Mouse (Mus musculus) kidney, adult 2 months (tissue): ENCODE measurements at regions not wholly inside any gene's neighbourhood (a gene's known extent, or its start where the extent isn't known, plus 50 kb on each side); places are given as distances from the start of the nearest gene placed in this dataset.

ENCODE experiments used
- CTCF ChIP-seq: fragments of 200-500 bp; conservative IDR thresholded peaks from 2 replicates; pipeline ENCODE4 v1.5.1; 2011; ENCODE audit warnings: low read depth, mild to moderate bottlenecking, control low read depth, low read length, moderate library complexity, mixed read lengths; ENCODE audit not compliant: insufficient read depth, insufficient read length
- POLR2A ChIP-seq: fragments of 200-500 bp; IDR thresholded peaks from one replicate; pipeline ENCODE4 v1.6.1; 2011; ENCODE audit warnings: low read depth, low read length, control low read depth

- TF ChIP-seq POLR2A, result no peak
- no peak for TF ChIP-seq CTCF
Measured at GRCm38 (mm10) chr17:50407249-50407990, 101.8 kb upstream of the Plcl2 start.
